Mouse (Mus musculus) liver, embryonic 14.5 days (tissue): ENCODE results near the gene Fry. TPM values are rescaled to one million over a fixed set of nuclear protein-coding genes. Genes with fewer than 3 reads are reported as not detected.

Source experiments
- ATAC-seq: fragments of 200-750 bp; cut with Nextera tagmentation; 2 replicates; pipeline ENCODE4 v1.8.0; 2017; ENCODE audit warnings: moderate number of reproducible peaks, mild to moderate bottlenecking, moderate library complexity; ENCODE audit not compliant: insufficient read depth
- DNase-seq, 3 experiments: peaks; one replicate each; pipeline ENCODE4 v3.0.0-alpha.2; 2012 to 2013; ENCODE audit warnings: low read depth in 3 of 3, low spot score in 3 of 3
- H3K27ac ChIP-seq: fragments of 300-500 bp; sonication (generic); 2 replicates; pipeline ENCODE4 v1.5.1; 2014; ENCODE audit warnings: moderate library complexity, mild to moderate bottlenecking, control low read depth, inconsistent platforms
- H3K27me3 ChIP-seq: fragments of 300-500 bp; sonication (generic); 2 replicates; pipeline ENCODE4 v1.6.1; 2014; ENCODE audit warnings: mild to moderate bottlenecking, low read length, moderate library complexity; ENCODE audit not compliant: control insufficient read depth, insufficient read depth
- H3K36me3 ChIP-seq: fragments of 300-500 bp; sonication (generic); replicated peaks from 2 replicates; pipeline ENCODE4 v1.6.1; 2014; ENCODE audit warnings: low read depth; ENCODE audit not compliant: control insufficient read depth, insufficient read depth
- H3K4me1 ChIP-seq, 2 experiments: fragments of 200-500 bp in 1 of 2; fragments of 300-500 bp in 1 of 2; sonication (generic) in 1 of 2; replicated peaks; 2 replicates each; pipeline ENCODE4 v1.6.1; 2012 to 2014; ENCODE audit warnings: antibody characterized with exemption in 1 of 2, inconsistent platforms in 1 of 2, low read length in 1 of 2; ENCODE audit not compliant: control insufficient read depth in 2 of 2, insufficient read depth in 2 of 2
- H3K4me2 ChIP-seq: fragments of 300-500 bp; sonication (generic); 2 replicates; pipeline ENCODE4 v1.6.1; 2014; ENCODE audit warnings: low read depth, mild to moderate bottlenecking, control low read depth, moderate library complexity
- H3K4me3 ChIP-seq, 2 experiments: fragments of 200-500 bp in 1 of 2; fragments of 300-500 bp in 1 of 2; sonication (generic) in 1 of 2; 2 replicates each; pipeline ENCODE4 v1.5.1; 2012 to 2014; ENCODE audit warnings: low read depth in 2 of 2, low read length in 2 of 2, mild to moderate bottlenecking in 2 of 2, control low read depth in 1 of 2, inconsistent platforms in 1 of 2, moderate library complexity in 1 of 2; ENCODE audit not compliant: insufficient read depth in 1 of 2
- H3K9ac ChIP-seq: fragments of 300-500 bp; sonication (generic); replicated peaks from 2 replicates; pipeline ENCODE4 v1.6.1; 2014; ENCODE audit warnings: mild to moderate bottlenecking, control low read depth, moderate library complexity
- H3K9me3 ChIP-seq: fragments of 300-500 bp; sonication (generic); 2 replicates; pipeline ENCODE4 v1.6.1; 2016; ENCODE audit warnings: low read length, mixed read lengths; ENCODE audit not compliant: control insufficient read depth
- CTCF ChIP-seq: IDR thresholded peaks from 2 replicates; pipeline ENCODE4 v1.5.1; 2016; ENCODE audit warnings: antibody characterized with exemption, low read depth, control low read depth
- EP300 ChIP-seq: IDR thresholded peaks from 2 replicates; pipeline ENCODE4 v1.6.1; 2016; ENCODE audit warnings: antibody characterized with exemption, low read depth
- WGBS: fragments of 180-500 bp; shearing (Covaris S2); extraction: QIAGEN DNeasy Blood & Tissue Kit; methylation state at CpG from one replicate; pipeline ENCODE4 v1.1.7; 2014; ENCODE audit not compliant: insufficient replicate concordance; 5-methylcytosine and 5-hydroxymethylcytosine counted together
- polyA plus RNA-seq, 2 experiments: library from polyadenylated mRNA; depleted of rRNA in 1 of 2; stranded (reverse) in 1 of 2; unstranded in 1 of 2; fragments of >200 nt; fragmentation: Nextera tagmentation in 1 of 2; extraction: Ambion mirVana in 1 of 2; gene quantifications; 2 replicates each; pipeline versions ENCODE4 v1.2.1 to v1.2.3; 2012 to 2014

Fry gene
- polyA plus RNA-seq, 2 experiments = 1.4 to 1.9 TPM

- H3K9me3 ChIP-seq = no peaks in the 10 kb centered on the region; the same call in 1 of the 2 replicates
- H3K4me1 ChIP-seq = no peaks in the 10 kb centered on the region
- TF ChIP-seq EP300 = no peak
- no peak for TF ChIP-seq CTCF
- no peak overlapping the region for H3K4me3 ChIP-seq
- ATAC-seq (no peak), DNase-seq (no peak)
- no peak overlapping the region for H3K27ac ChIP-seq
- H3K9ac ChIP-seq = no peak overlapping the region
- no peaks in the 10 kb centered on the region for H3K36me3 ChIP-seq
- no peak overlapping the region for H3K4me2 ChIP-seq
- H3K27me3 ChIP-seq = no peaks in the 10 kb centered on the region
Measured at GRCm38 (mm10) chr5:150370895-150371294, 252.4 kb downstream of the Fry start.

GRCm38 (mm10) chr5:150372956-150373355 lies 254.5 kb downstream of the Fry start:
- Histone ChIP-seq H3K4me2 (no peak overlapping the region), H3K36me3 (no peaks in the 10 kb centered on the region), H3K9me3 (no peaks in the 10 kb centered on the region), H3K27me3 (no peaks in the 10 kb centered on the region), H3K4me3 (no peak overlapping the region), H3K27ac (no peak overlapping the region), H3K4me1 (no peaks in the 10 kb centered on the region), H3K9ac (no peak overlapping the region)
- WGBS = 80% methylated on average over 3 of the region's 3 CpGs
- TF ChIP-seq EP300 (no peak), CTCF (no peak)
- ATAC-seq (no peak), DNase-seq (no peak)

GRCm38 (mm10) chr5:150374778-150375559 lies 256.5 kb downstream of the Fry start:
- no peak overlapping the region for H3K4me2 ChIP-seq
- ATAC-seq = no peak
- no peak overlapping the region for H3K4me3 ChIP-seq
- H3K27me3 ChIP-seq = no peaks in the 10 kb centered on the region
- H3K9me3 ChIP-seq = no peaks in the 10 kb centered on the region
- DNase-seq = no peak
- no peaks in the 10 kb centered on the region for H3K4me1 ChIP-seq
- 58% methylated on average over 8 of the region's 8 CpGs for WGBS
- H3K36me3 ChIP-seq = no peaks in the 10 kb centered on the region
- H3K27ac ChIP-seq = no peak overlapping the region
- no peak overlapping the region for H3K9ac ChIP-seq
- TF ChIP-seq CTCF (no peak), EP300 (no peak)

- Histone ChIP-seq H3K27me3 (no peaks in the 10 kb centered on the region), H3K4me2 (no peak overlapping the region), H3K27ac (no peak overlapping the region), H3K36me3 (no peaks in the 10 kb centered on the region), H3K9me3 (no peaks in the 10 kb centered on the region), H3K4me3 (no peak overlapping the region), H3K9ac (no peak overlapping the region), H3K4me1 (0 out of 4 replicates have a peak, but pooled peaks cover 0 to under 1% of the 10 kb centered on the region in 2 experiments)
- no peak for DNase-seq
- TF ChIP-seq CTCF (no peak), EP300 (no peak)
- WGBS = 75% methylated on average over 18 of the region's 18 CpGs
- no peak for ATAC-seq
Measured at GRCm38 (mm10) chr5:150378586-150378985, 260.1 kb downstream of the Fry start.

- ATAC-seq (no peak), DNase-seq (no peak)
- Histone ChIP-seq H3K9me3 (no peaks in the 10 kb centered on the region), H3K27ac (no peak overlapping the region), H3K4me1 (peaks cover 0 to 16% of the 10 kb centered on the region in 2 experiments; a peak in 2 of 4 replicates), H3K4me3 (no peak overlapping the region), H3K36me3 (no peaks in the 10 kb centered on the region), H3K9ac (no peak overlapping the region), H3K27me3 (no peaks in the 10 kb centered on the region), H3K4me2 (no peak overlapping the region)
- 41% methylated on average over 10 of the region's 10 CpGs for WGBS
- TF ChIP-seq EP300 (no peak), CTCF (no peak)
Measured at GRCm38 (mm10) chr5:150380767-150381166, 262.3 kb downstream of the Fry start.
